ENCODE assay signal across 8 mouse cellular contexts in genomic region chr4:34686874-34687567, GRCm38 (mm10). TPM values are rescaled to one million over a fixed set of nuclear protein-coding genes. Genes with fewer than 3 reads are reported as not detected.
A peak's percentile ranks its signal among the peaks of the same experiment; 100 is the strongest.
DNase-seq lines count a peak whose midpoint lies in the region; ATAC-seq and TF ChIP-seq lines count a peak whose summit lies in the region.

Gene Slc35a1, minus strand, starts transcription at chr4:34687438.

- peak; percentile 63 for DNase-seq in c-Kit-negative CD71-positive TER-119-positive erythroid progenitor cells, embryonic 14.5 days (ENCODE audit: low read depth, low spot score)
- peak; percentile 61 for DNase-seq in fibroblast of lung, adult 2 months (ENCODE audit: low read depth)
- DNase-seq in kidney, postnatal 25 days, result peak; percentile 94 to 97
- peak; percentile 69 to 80 (median 69) for DNase-seq in liver, embryonic 14.5 days (ENCODE audit: low read depth in 3 of 3, low spot score in 3 of 3)
- DNase-seq in neural tube, embryonic 11.5 days (ENCODE audit: low spot score), result peak; percentile 94
- DNase-seq in stomach, postnatal 0 days (ENCODE audit: low spot score), result peak; percentile 92

- H3K9ac ChIP-seq in heart, embryonic 14.5 days (ENCODE audit: low read length), result peak within 1 kb of the TSS; percentile 91
- peak within 1 kb of the TSS; percentile 88 for H3K9ac ChIP-seq in liver, embryonic 14.5 days (replicated peaks)
- H3K9ac ChIP-seq in neural tube, embryonic 11.5 days (ENCODE audit: low read length), result peak within 1 kb of the TSS; percentile 96
- peak within 1 kb of the TSS; percentile 89 for H3K9ac ChIP-seq in stomach, postnatal 0 days (ENCODE audit: low read length)

- no peaks in the 10 kb centered on the region for H3K9me3 ChIP-seq in heart, embryonic 14.5 days (ENCODE audit: control insufficient read depth, low read length)
- no peaks in the 10 kb centered on the region for H3K9me3 ChIP-seq in liver, embryonic 14.5 days (ENCODE audit: control insufficient read depth, low read length)
- no peaks in the 10 kb centered on the region for H3K9me3 ChIP-seq in neural tube, embryonic 11.5 days (ENCODE audit: control insufficient read depth, low read length)
- no peaks in the 10 kb centered on the region for H3K9me3 ChIP-seq in stomach, postnatal 0 days (ENCODE audit: control insufficient read depth, low read length)

- H3K4me1 ChIP-seq in heart, embryonic 14.5 days (ENCODE audit: control insufficient read depth in 2 of 2, insufficient read depth in 2 of 2, low read length in 2 of 2), result peaks cover 0 to 7% of the 10 kb centered on the region in 2 experiments; a peak in 2 of 4 replicates
- H3K4me1 ChIP-seq in liver, embryonic 14.5 days (replicated peaks; ENCODE audit: control insufficient read depth in 2 of 2, insufficient read depth in 2 of 2, low read length in 1 of 2), result peaks cover 0 to 4% of the 10 kb centered on the region in 2 experiments; a peak in 3 of 4 replicates
- H3K4me1 ChIP-seq in neural tube, embryonic 11.5 days (ENCODE audit: control insufficient read depth, insufficient read depth, low read length), result no peaks in the 10 kb centered on the region
- no peaks in the 10 kb centered on the region for H3K4me1 ChIP-seq in stomach, postnatal 0 days (replicated peaks; ENCODE audit: control insufficient read depth, insufficient read depth)

- peak within 1 kb of the TSS; percentile 69 to 93 for H3K27ac ChIP-seq in heart, embryonic 14.5 days (replicated peaks in 1 of 2; ENCODE audit: control insufficient read depth in 1 of 2, insufficient read depth in 1 of 2, low read depth in 2 of 2, low read length in 2 of 2)
- H3K27ac ChIP-seq in liver, embryonic 14.5 days, result peak within 1 kb of the TSS; percentile 63
- peak within 1 kb of the TSS; percentile 95 for H3K27ac ChIP-seq in neural tube, embryonic 11.5 days (ENCODE audit: low read depth, low read length)
- peak within 1 kb of the TSS; percentile 93 for H3K27ac ChIP-seq in stomach, postnatal 0 days (replicated peaks)

- H3K27me3 ChIP-seq in heart, embryonic 14.5 days (ENCODE audit: control insufficient read depth, insufficient read depth, low read length), result no peaks in the 10 kb centered on the region
- no peaks in the 10 kb centered on the region for H3K27me3 ChIP-seq in liver, embryonic 14.5 days (ENCODE audit: control insufficient read depth, insufficient read depth, low read length)
- no peaks in the 10 kb centered on the region for H3K27me3 ChIP-seq in neural tube, embryonic 11.5 days (ENCODE audit: control insufficient read depth, insufficient read depth, low read length)
- H3K27me3 ChIP-seq in stomach, postnatal 0 days (ENCODE audit: control insufficient read depth, insufficient read depth, low read length), result no peaks in the 10 kb centered on the region

- no peak for TF ChIP-seq EP300 in liver, embryonic 14.5 days (IDR thresholded peaks at IDR 0.05; ENCODE audit: low read depth)
- TF ChIP-seq EP300 in stomach, postnatal 0 days (optimal IDR thresholded peaks at IDR 0.05), result no peak

- H3K4me2 ChIP-seq in heart, embryonic 14.5 days (ENCODE audit: low read length), result peak within 1 kb of the TSS; percentile 64
- H3K4me2 ChIP-seq in liver, embryonic 14.5 days (ENCODE audit: low read depth), result peak within 1 kb of the TSS; percentile 81
- peak within 1 kb of the TSS; percentile 47 for H3K4me2 ChIP-seq in neural tube, embryonic 11.5 days (ENCODE audit: low read depth)
- H3K4me2 ChIP-seq in stomach, postnatal 0 days (replicated peaks; ENCODE audit: low read depth), result peak within 1 kb of the TSS; percentile 68

- peak within 1 kb of the TSS; percentile 81 to 82 for H3K4me3 ChIP-seq in heart, embryonic 14.5 days (ENCODE audit: control insufficient read depth in 1 of 2, insufficient read depth in 1 of 2, low read depth in 1 of 2, low read length in 2 of 2)
- peak within 1 kb of the TSS; percentile 72 to 85 for H3K4me3 ChIP-seq in liver, embryonic 14.5 days (ENCODE audit: insufficient read depth in 1 of 2, low read depth in 2 of 2, low read length in 2 of 2)
- peak within 1 kb of the TSS; percentile 87 for H3K4me3 ChIP-seq in neural tube, embryonic 11.5 days (ENCODE audit: low read depth, low read length)
- peak within 1 kb of the TSS; percentile 87 for H3K4me3 ChIP-seq in stomach, postnatal 0 days (ENCODE audit: low read depth, low read length)

- H3K36me3 ChIP-seq in heart, embryonic 14.5 days (ENCODE audit: control insufficient read depth, insufficient read depth, low read length), result peaks cover 10% of the 10 kb centered on the region
- no peaks in the 10 kb centered on the region; the same call in 1 of the 2 replicates for H3K36me3 ChIP-seq in liver, embryonic 14.5 days (replicated peaks; ENCODE audit: control insufficient read depth, insufficient read depth, low read depth)
- H3K36me3 ChIP-seq in neural tube, embryonic 11.5 days (ENCODE audit: control insufficient read depth, insufficient read depth, low read length), result no peaks in the 10 kb centered on the region
- no peaks in the 10 kb centered on the region for H3K36me3 ChIP-seq in stomach, postnatal 0 days (ENCODE audit: control insufficient read depth, insufficient read depth, low read length)

- WGBS in heart, embryonic 14.5 days, result under 1% methylated on average over 65 of the region's 65 CpGs
- under 1% methylated on average over 65 of the region's 65 CpGs for WGBS in liver, embryonic 14.5 days (ENCODE audit: insufficient replicate concordance)
- whole genome bisulfite sequencing in neural tube, embryonic 11.5 days, result under 1% methylated on average over 65 of the region's 65 CpGs
- under 1% methylated on average over 65 of the region's 65 CpGs for WGBS in stomach, postnatal 0 days

- TF ChIP-seq CTCF in liver, embryonic 14.5 days (IDR thresholded peaks at IDR 0.05; ENCODE audit: low read depth), result no peak
- peak; percentile 25; the same call in 1 of the 2 replicates for TF ChIP-seq CTCF in stomach, postnatal 0 days (IDR thresholded peaks at IDR 0.05; ENCODE audit: low read depth)

- peak; percentile 95 for ATAC-seq in CD4-positive, CD25-positive, alpha-beta regulatory T cell, adult 4 months
- ATAC-seq in heart, embryonic 14.5 days (ENCODE audit: insufficient number of reproducible peaks, insufficient read depth, low FRiP score, low read depth), result peak; percentile 95
- ATAC-seq in liver, embryonic 14.5 days (ENCODE audit: insufficient read depth), result peak; percentile 93
- ATAC-seq in neural tube, embryonic 11.5 days (ENCODE audit: insufficient read depth, low FRiP score, low TSS enrichment), result peak; percentile 97
- peak; percentile 98 for ATAC-seq in stomach, postnatal 0 days (ENCODE audit: low FRiP score, low TSS enrichment)

RNA-seq across cellular contexts. Expression of gene Slc35a1, which starts in this region (rescaled TPM):
- 10 to 100 TPM; 29.6 to 33.9 TPM for polyA plus RNA-seq in CD4-positive, CD25-positive, alpha-beta regulatory T cell, adult 4 months (2017; shearing (Covaris generic))
- 47.9 and 55.7 TPM in 2 replicates for polyA plus RNA-seq in heart, embryonic 14.5 days (2014; fragmentation: Nextera tagmentation; extraction: Ambion mirVana)
- 5.1 and 8.3 TPM in 2 replicates for polyA plus RNA-seq in liver, embryonic 14.5 days (2012; rRNA removed)
- 9.4 and 10.0 TPM in 2 replicates for polyA plus RNA-seq in liver, embryonic 14.5 days (2014; fragmentation: Nextera tagmentation; extraction: Ambion mirVana)
- polyA plus RNA-seq in neural tube, embryonic 11.5 days (2014; fragmentation: Nextera tagmentation; extraction: Ambion mirVana), result 53.0 and 53.9 TPM in 2 replicates
- polyA plus RNA-seq in stomach, postnatal 0 days (2015; fragmentation: Nextera tagmentation; extraction: Ambion mirVana), result 37.4 and 39.6 TPM in 2 replicates

Comparison
In these comparisons a context has a peak if more than half of its experiments do, and no peak if none do; other contexts are left out.
1. Peak in every context shown above with its lines: DNase-seq, ATAC-seq, H3K4me3 ChIP-seq and H3K27ac ChIP-seq.